Mouse (Mus musculus): ENCODE measurements around the gene Cpeb1. TPM values are rescaled to one million over a fixed set of nuclear protein-coding genes. Genes with fewer than 3 reads are reported as not detected.

Cpeb1 gene
- polyA plus RNA-seq, 1 experiment from 2014 or later = 12.2 TPM

- DNase-seq (ENCODE audit: low spot score) = no peak
These were observed 82.8 kb downstream of the Cpeb1 start for GRCm38 (mm10) chr7:81372337-81372920.

- DNase-seq (ENCODE audit: low spot score) = no peak
These were observed 83.5 kb downstream of the Cpeb1 start for GRCm38 (mm10) chr7:81371811-81372210.

GRCm38 (mm10) chr7:81369724-81370123 lies 85.5 kb downstream of the Cpeb1 start:
- DNase-seq (ENCODE audit: low spot score) = no peak

GRCm38 (mm10) chr7:81367946-81368345 lies 87.3 kb downstream of the Cpeb1 start:
- DNase-seq (ENCODE audit: low spot score) = no peak

GRCm38 (mm10) chr7:81356975-81357374 lies 98.3 kb downstream of the Cpeb1 start:
- no peak for DNase-seq (ENCODE audit: low spot score)

GRCm38 (mm10) chr7:81356360-81356759 lies 98.9 kb downstream of the Cpeb1 start:
- DNase-seq (ENCODE audit: low spot score) = no peak

- DNase-seq (ENCODE audit: low spot score) = no peak
These were observed 99.5 kb downstream of the Cpeb1 start for GRCm38 (mm10) chr7:81355746-81356145.

GRCm38 (mm10) chr7:81351826-81352225 lies 103.4 kb downstream of the Cpeb1 start:
- DNase-seq (ENCODE audit: low spot score) = peak; percentile 79

GRCm38 (mm10) chr7:81348206-81348605 lies 107.1 kb downstream of the Cpeb1 start:
- no peak for DNase-seq (ENCODE audit: low spot score)

- DNase-seq (ENCODE audit: low spot score) = no peak
These were observed 109.7 kb downstream of the Cpeb1 start for GRCm38 (mm10) chr7:81345447-81346170.

GRCm38 (mm10) chr7:81344544-81345446 lies 110.5 kb downstream of the Cpeb1 start, which contains the start of gene Rps17:
Gene Rps17 (minus strand): TSS chr7:81345254.
- DNase-seq (ENCODE audit: low spot score) = peak; percentile 96

- DNase-seq (ENCODE audit: low spot score) = no peak
These were observed 111.4 kb downstream of the Cpeb1 start for GRCm38 (mm10) chr7:81343831-81344230.

- no peak for DNase-seq (ENCODE audit: low spot score)
These were observed 111.9 kb downstream of the Cpeb1 start for GRCm38 (mm10) chr7:81343316-81343715.

- DNase-seq (ENCODE audit: low spot score) = no peak
These were observed 112.7 kb downstream of the Cpeb1 start for GRCm38 (mm10) chr7:81342356-81343094.

- peak; percentile 55 for DNase-seq (ENCODE audit: low spot score)
These were observed 113.7 kb downstream of the Cpeb1 start for GRCm38 (mm10) chr7:81341563-81341962.

GRCm38 (mm10) chr7:81339783-81340182 lies 115.5 kb downstream of the Cpeb1 start:
- DNase-seq (ENCODE audit: low spot score) = peak; percentile 82

- no peak for DNase-seq (ENCODE audit: low spot score)
These were observed 116.8 kb downstream of the Cpeb1 start for GRCm38 (mm10) chr7:81338522-81338873.

GRCm38 (mm10) chr7:81337785-81338521 lies 117.3 kb downstream of the Cpeb1 start:
- no peak for DNase-seq (ENCODE audit: low spot score)

- DNase-seq (ENCODE audit: low spot score) = peak; percentile 59
These were observed 118.9 kb downstream of the Cpeb1 start for GRCm38 (mm10) chr7:81336432-81336786.

GRCm38 (mm10) chr7:81335705-81336431 lies 119.4 kb downstream of the Cpeb1 start:
- DNase-seq (ENCODE audit: low spot score) = no peak

All from thymus, postnatal 0 days (tissue).